Mouse (Mus musculus) thymus, adult 2 months (tissue): ENCODE measurements at regions not wholly inside any gene's neighbourhood (a gene's known extent, or its start where the extent isn't known, plus 50 kb on each side); places are given as distances from the start of the nearest gene placed in this dataset.

Experiments used
- CTCF ChIP-seq: fragments of 200-500 bp; IDR thresholded peaks from 2 replicates; pipeline ENCODE4 v1.5.1; 2012; ENCODE audit warnings: mild to moderate bottlenecking, control low read depth, low read length, moderate library complexity, borderline replicate concordance; ENCODE audit not compliant: control insufficient read depth, poor library complexity, insufficient read depth; ENCODE audit errors: extremely low read depth
- POLR2A ChIP-seq: fragments of 200-500 bp; IDR thresholded peaks from 2 replicates; pipeline ENCODE4 v1.6.1; 2012; ENCODE audit warnings: mild to moderate bottlenecking, low read length, control low read depth, moderate library complexity; ENCODE audit not compliant: control insufficient read depth, poor library complexity, insufficient read depth; ENCODE audit errors: extremely low read depth

GRCm38 (mm10) chr8:96164933-96165332, 276.6 kb upstream of the Got2 start:
- TF ChIP-seq POLR2A (no peak), CTCF (no peak)
